Mouse (Mus musculus) stomach, postnatal 0 days (tissue): ENCODE measurements around the gene Gm45062. TPM values are rescaled to one million over a fixed set of nuclear protein-coding genes. Genes with fewer than 3 reads are reported as not detected.

ENCODE experiments used
- ATAC-seq: fragments of 200-750 bp; cut with Nextera tagmentation; 2 replicates; pipeline ENCODE4 v1.8.0; 2017; ENCODE audit not compliant: low FRiP score, low TSS enrichment
- DNase-seq: peaks from one replicate; pipeline ENCODE4 v3.0.0-alpha.2; 2016; ENCODE audit warnings: low spot score
- H3K27ac ChIP-seq: fragments of 300-500 bp; sonication (generic); replicated peaks from 2 replicates; pipeline ENCODE4 v1.5.1; 2014; ENCODE audit warnings: mild to moderate bottlenecking, control low read depth
- H3K27me3 ChIP-seq: fragments of 300-500 bp; sonication (generic); 2 replicates; pipeline ENCODE4 v1.6.1; 2014; ENCODE audit warnings: low read length; ENCODE audit not compliant: control insufficient read depth, insufficient read depth
- H3K36me3 ChIP-seq: fragments of 300-500 bp; sonication (generic); 2 replicates; pipeline ENCODE4 v1.6.1; 2014; ENCODE audit warnings: low read length, mixed read lengths; ENCODE audit not compliant: control insufficient read depth, insufficient read depth
- H3K4me1 ChIP-seq: fragments of 300-500 bp; sonication (generic); replicated peaks from 2 replicates; pipeline ENCODE4 v1.6.1; 2014; ENCODE audit warnings: antibody characterized with exemption; ENCODE audit not compliant: control insufficient read depth, insufficient read depth
- H3K4me2 ChIP-seq: fragments of 300-500 bp; sonication (generic); replicated peaks from 2 replicates; pipeline ENCODE4 v1.6.1; 2014; ENCODE audit warnings: low read depth, mild to moderate bottlenecking, control low read depth, moderate library complexity
- H3K4me3 ChIP-seq: fragments of 300-500 bp; sonication (generic); 2 replicates; pipeline ENCODE4 v1.5.1; 2014; ENCODE audit warnings: low read depth, low read length, control low read depth
- H3K9ac ChIP-seq: fragments of 300-500 bp; sonication (generic); 2 replicates; pipeline ENCODE4 v1.6.1; 2014; ENCODE audit warnings: mild to moderate bottlenecking, low read length, control low read depth, mixed read lengths
- H3K9me3 ChIP-seq: fragments of 300-500 bp; sonication (generic); 2 replicates; pipeline ENCODE4 v1.6.1; 2016; ENCODE audit warnings: low read length; ENCODE audit not compliant: control insufficient read depth
- CTCF ChIP-seq: IDR thresholded peaks from 2 replicates; pipeline ENCODE4 v1.5.1; 2016; ENCODE audit warnings: antibody characterized with exemption, low read depth, mild to moderate bottlenecking, moderate library complexity
- EP300 ChIP-seq: optimal IDR thresholded peaks from 2 replicates; pipeline ENCODE3; 2016; ENCODE audit warnings: antibody characterized with exemption
- WGBS: fragments of 180-500 bp; shearing (Covaris S2); extraction: QIAGEN DNeasy Blood & Tissue Kit; methylation state at CpG from one replicate; pipeline ENCODE4 v1.1.7; 2014; 5-methylcytosine and 5-hydroxymethylcytosine counted together
- polyA plus RNA-seq: library from polyadenylated mRNA; unstranded; fragments of >200 nt; fragmentation: Nextera tagmentation; extraction: Ambion mirVana; gene quantifications from 2 replicates; pipeline ENCODE4 v1.2.1, GENCODE M21; 2015

Gene Gm45062
- polyA plus RNA-seq, 1 experiment from 2014 or later: 1.9 TPM

DNA sequence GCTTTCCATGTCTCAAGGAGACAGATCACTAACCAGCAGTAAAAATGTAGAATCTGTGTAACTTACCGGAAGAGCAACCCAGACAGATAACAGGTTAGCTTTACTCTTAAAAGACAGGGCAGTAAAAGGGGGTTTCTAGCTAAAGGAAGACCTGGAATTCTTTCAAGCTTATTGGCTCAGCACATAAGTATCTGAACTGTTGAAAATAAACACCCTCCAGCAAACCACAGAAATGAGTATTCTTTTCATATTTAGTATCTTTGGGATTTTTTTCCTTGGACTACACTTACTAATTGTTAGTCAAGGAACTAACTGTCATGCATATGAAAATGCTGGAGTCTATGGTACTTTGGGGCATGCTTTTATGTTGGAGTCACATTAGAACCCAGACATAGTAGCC lies 89.1 kb downstream of the Gm45062 start:
- TF ChIP-seq EP300 (no peak), CTCF (no peak)
- no peak overlapping the region for H3K4me3 ChIP-seq
- whole genome bisulfite sequencing: 91% methylated on average over 1 of the region's 1 CpGs
- no peak for ATAC-seq
- no peak overlapping the region for H3K27ac ChIP-seq
- H3K9ac ChIP-seq: no peak overlapping the region
- no peaks in the 10 kb centered on the region for H3K9me3 ChIP-seq
- DNase-seq: no peak
- H3K4me1 ChIP-seq: no peaks in the 10 kb centered on the region
- H3K36me3 ChIP-seq: no peaks in the 10 kb centered on the region
- no peak overlapping the region for H3K4me2 ChIP-seq
- H3K27me3 ChIP-seq: no peaks in the 10 kb centered on the region

DNA sequence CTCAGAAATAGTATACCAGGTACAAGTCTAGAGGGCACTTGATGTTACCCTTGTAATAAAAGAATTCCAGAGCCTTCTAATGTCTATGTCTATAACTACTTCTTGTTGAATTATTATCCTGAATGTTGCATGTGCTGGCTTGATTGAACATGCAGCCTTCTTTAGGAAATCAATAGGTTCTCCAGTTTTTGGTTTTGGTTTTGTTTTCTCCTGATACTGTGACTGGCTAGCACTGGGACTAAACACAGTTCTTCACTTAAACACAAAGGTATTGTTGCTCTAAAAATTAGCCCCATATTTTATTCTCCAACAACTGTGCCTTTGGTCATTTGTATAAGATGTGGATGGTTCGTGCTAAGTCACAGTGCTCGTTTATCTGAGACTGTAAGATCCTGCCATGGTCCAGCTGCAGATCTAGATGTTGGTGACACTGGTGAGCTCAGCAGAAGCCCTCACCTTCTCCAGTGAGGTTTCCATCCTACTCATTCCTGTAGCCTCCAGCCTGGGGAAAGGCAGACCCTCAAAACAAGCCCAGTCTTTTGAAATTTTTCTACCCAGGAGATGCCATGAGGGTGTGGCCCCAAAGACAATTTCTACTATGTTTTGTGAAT lies 89.9 kb downstream of the Gm45062 start:
- Histone ChIP-seq H3K9me3 (no peaks in the 10 kb centered on the region), H3K36me3 (no peaks in the 10 kb centered on the region), H3K4me3 (no peak overlapping the region), H3K27ac (no peak overlapping the region), H3K27me3 (no peaks in the 10 kb centered on the region), H3K4me2 (no peak overlapping the region), H3K9ac (no peak overlapping the region), H3K4me1 (no peaks in the 10 kb centered on the region)
- 70% methylated on average over 2 of the region's 2 CpGs for WGBS
- no peak for DNase-seq
- no peak for ATAC-seq
- TF ChIP-seq CTCF (no peak), EP300 (no peak)

DNA sequence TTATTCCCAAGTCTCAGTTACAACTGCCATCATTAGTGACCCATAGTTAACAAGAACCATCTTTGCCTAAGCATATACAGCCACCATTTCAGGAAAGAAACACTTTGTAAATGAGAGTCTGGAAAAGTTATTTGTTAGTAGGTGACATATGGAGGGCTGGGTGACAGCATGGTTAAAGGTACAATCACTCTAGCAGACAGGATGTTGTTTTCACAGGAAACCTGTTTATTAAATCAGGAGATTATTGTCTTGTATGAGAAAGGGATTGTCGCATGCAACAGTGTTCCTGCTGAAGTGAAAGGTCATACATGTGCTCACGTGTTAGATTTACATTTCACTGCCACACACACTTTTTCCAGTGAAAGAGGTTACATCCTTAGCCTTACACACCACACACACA lies 92.3 kb downstream of the Gm45062 start:
- ATAC-seq (no peak), DNase-seq (no peak)
- Histone ChIP-seq H3K4me2 (no peak overlapping the region), H3K4me3 (no peak overlapping the region), H3K27me3 (no peaks in the 10 kb centered on the region), H3K27ac (no peak overlapping the region), H3K36me3 (no peaks in the 10 kb centered on the region), H3K9ac (no peak overlapping the region), H3K4me1 (no peaks in the 10 kb centered on the region), H3K9me3 (no peaks in the 10 kb centered on the region)
- TF ChIP-seq EP300: no peak
- no peak for TF ChIP-seq CTCF
- 72% methylated on average over 2 of the region's 2 CpGs for WGBS

DNA sequence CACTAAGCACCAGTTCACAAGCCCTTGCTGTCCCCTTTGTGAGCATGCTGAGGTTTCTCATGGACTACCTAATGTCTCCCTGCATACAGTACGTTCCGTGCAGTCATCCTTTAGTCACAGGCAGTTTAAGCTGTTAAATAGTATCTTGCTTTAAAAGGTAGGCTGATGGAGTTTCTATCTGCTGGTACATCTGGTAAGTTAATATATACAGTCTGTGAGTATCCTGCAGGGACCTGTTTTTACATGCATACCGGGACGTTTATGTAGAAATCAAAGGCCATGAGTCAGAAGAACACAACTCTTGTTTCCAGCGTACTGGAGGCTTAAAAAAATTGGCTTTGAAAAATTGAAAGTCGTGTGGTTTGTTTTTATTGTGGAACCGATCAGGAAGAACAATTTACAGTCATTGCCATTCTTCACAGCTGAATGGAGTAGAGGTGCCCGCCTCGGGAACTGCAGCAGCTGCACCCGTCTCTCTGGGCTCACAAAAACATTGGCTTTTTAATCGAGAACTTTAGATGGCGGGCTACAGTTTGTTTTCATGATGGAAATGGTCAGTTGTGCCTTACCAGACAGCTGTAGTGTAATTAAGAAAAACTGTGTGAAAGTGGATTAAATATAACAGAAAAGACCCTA lies 93.4 kb downstream of the Gm45062 start:
- Histone ChIP-seq H3K4me2 (no peak overlapping the region), H3K36me3 (no peaks in the 10 kb centered on the region), H3K4me3 (no peak overlapping the region), H3K4me1 (no peaks in the 10 kb centered on the region), H3K9me3 (no peaks in the 10 kb centered on the region), H3K27me3 (no peaks in the 10 kb centered on the region), H3K9ac (no peak overlapping the region), H3K27ac (no peak overlapping the region)
- WGBS: 42% methylated on average over 12 of the region's 12 CpGs
- TF ChIP-seq EP300 (no peak), CTCF (no peak)
- DNase-seq (no peak), ATAC-seq (no peak)

DNA sequence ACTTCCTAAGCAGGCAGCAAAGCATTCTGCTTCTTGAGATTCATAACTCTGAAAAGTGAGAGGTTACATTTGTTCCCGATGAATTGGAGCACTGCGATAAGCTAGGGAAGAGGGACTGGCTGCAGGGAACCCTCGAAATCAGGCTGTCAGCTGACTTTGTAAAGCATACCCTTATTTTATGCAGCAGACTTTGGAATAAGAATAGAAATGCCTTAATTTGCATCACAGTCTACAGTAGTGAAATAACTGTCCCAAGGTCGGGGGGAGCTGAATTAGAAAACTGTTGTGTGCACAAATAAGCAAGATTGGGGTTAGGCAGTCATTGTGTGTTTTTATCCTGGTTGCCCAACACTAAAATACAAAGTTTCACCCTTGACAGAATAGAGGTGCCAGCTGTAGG lies 94.2 kb downstream of the Gm45062 start:
- H3K36me3 ChIP-seq: no peaks in the 10 kb centered on the region
- H3K9ac ChIP-seq: no peak overlapping the region
- no peaks in the 10 kb centered on the region for H3K9me3 ChIP-seq
- no peaks in the 10 kb centered on the region for H3K4me1 ChIP-seq
- no peak overlapping the region for H3K27ac ChIP-seq
- no peaks in the 10 kb centered on the region for H3K27me3 ChIP-seq
- TF ChIP-seq EP300: no peak
- no peak for TF ChIP-seq CTCF
- ATAC-seq: no peak
- no peak for DNase-seq
- no peak overlapping the region for H3K4me2 ChIP-seq
- 59% methylated on average over 4 of the region's 4 CpGs for WGBS
- H3K4me3 ChIP-seq: no peak overlapping the region

DNA sequence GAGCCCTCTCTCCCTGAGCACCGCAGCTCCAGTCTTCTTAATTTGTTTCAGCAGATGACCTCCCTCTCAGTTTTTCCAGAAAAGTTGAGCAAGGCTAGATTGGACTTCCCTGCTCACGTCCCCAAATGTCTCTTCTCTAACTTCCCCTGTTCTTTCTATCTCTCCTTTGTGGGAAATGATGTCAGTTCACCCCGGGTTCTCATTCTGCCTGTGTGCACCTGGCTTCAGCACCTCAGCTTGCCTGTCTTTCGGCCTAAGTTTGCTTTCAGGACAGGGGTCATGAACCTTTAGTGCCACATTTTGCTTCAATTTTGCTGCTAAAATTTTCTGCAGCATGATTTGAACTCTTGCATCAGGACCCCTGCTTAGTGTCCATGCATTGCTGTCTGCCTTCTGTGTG lies 95.6 kb downstream of the Gm45062 start:
- no peak overlapping the region for H3K9ac ChIP-seq
- H3K27ac ChIP-seq: no peak overlapping the region
- no peak for TF ChIP-seq CTCF
- TF ChIP-seq EP300: no peak
- no peak overlapping the region for H3K4me3 ChIP-seq
- H3K27me3 ChIP-seq: no peaks in the 10 kb centered on the region
- H3K4me1 ChIP-seq: no peaks in the 10 kb centered on the region
- H3K36me3 ChIP-seq: no peaks in the 10 kb centered on the region
- no peaks in the 10 kb centered on the region for H3K9me3 ChIP-seq
- no peak overlapping the region for H3K4me2 ChIP-seq
- 82% methylated on average over 4 of the region's 4 CpGs for WGBS
- DNase-seq (no peak), ATAC-seq (no peak)
